Mouse (Mus musculus): ENCODE results near the gene Tmem219.

DNA sequence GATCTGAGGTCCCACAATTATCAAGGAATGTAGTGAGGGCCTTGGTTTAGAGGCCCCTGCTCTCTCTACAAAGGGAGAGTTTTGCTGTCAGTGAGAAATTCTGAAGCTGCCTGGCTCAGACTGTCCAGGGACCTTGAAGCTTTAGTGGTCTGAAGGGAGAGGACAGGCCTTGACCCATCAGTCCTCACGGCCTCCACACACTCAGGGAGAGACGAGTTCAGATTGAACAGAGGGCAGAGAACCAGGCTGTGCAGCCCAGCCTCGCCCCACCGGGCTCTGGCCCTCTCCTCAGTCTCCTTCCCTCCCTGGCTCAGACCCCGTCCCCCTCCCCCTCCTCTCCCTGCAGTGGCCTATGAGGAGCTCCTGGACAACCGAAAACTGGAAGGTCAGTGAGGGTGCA is 44.6 kb upstream of the Tmem219 start:
- TF ChIP-seq POLR2A (IDR thresholded peaks at IDR 0.05; ENCODE audit: borderline replicate concordance, control insufficient read depth, low read depth, low read length) (no peak), CTCF (IDR thresholded peaks at IDR 0.05; ENCODE audit: control insufficient read depth, insufficient read depth, low read length) (no peak)

All from bone marrow, adult 2 months (tissue).